Mouse (Mus musculus) heart, postnatal 0 days (tissue): ENCODE data around the gene D630045J12Rik. TPM values are rescaled to one million over a fixed set of nuclear protein-coding genes. Genes with fewer than 3 reads are reported as not detected.
A peak's percentile ranks its signal among the peaks of the same experiment; 100 is the strongest.

Source experiments
- ATAC-seq: fragments of 200-750 bp; cut with Nextera tagmentation; 2 replicates; pipeline ENCODE4 v1.8.0; 2017; ENCODE audit warnings: low read depth, moderate number of reproducible peaks, moderate library complexity; ENCODE audit not compliant: insufficient read depth
- DNase-seq: peaks from one replicate; pipeline ENCODE4 v3.0.0-alpha.2; 2016; ENCODE audit warnings: low spot score
- H3K27ac ChIP-seq: fragments of 300-500 bp; sonication (generic); 2 replicates; pipeline ENCODE4 v1.5.1; 2014; ENCODE audit warnings: low read depth, mild to moderate bottlenecking
- H3K27me3 ChIP-seq: fragments of 300-500 bp; sonication (generic); 2 replicates; pipeline ENCODE4 v1.6.1; 2014; ENCODE audit warnings: low read length, mixed read lengths; ENCODE audit not compliant: control insufficient read depth, insufficient read depth
- H3K36me3 ChIP-seq: fragments of 300-500 bp; sonication (generic); replicated peaks from 2 replicates; pipeline ENCODE4 v1.6.1; 2014; ENCODE audit warnings: low read length, mixed read lengths; ENCODE audit not compliant: control insufficient read depth, insufficient read depth
- H3K4me1 ChIP-seq: fragments of 300-500 bp; sonication (generic); 2 replicates; pipeline ENCODE4 v1.6.1; 2014; ENCODE audit warnings: antibody characterized with exemption; ENCODE audit not compliant: control insufficient read depth, insufficient read depth
- H3K4me2 ChIP-seq: fragments of 300-500 bp; sonication (generic); 2 replicates; pipeline ENCODE4 v1.6.1; 2014; ENCODE audit warnings: low read depth, mild to moderate bottlenecking, low read length, moderate library complexity
- H3K4me3 ChIP-seq: fragments of 300-500 bp; sonication (generic); 2 replicates; pipeline ENCODE4 v1.5.1; 2014; ENCODE audit warnings: low read depth, low read length
- H3K9ac ChIP-seq: fragments of 300-500 bp; sonication (generic); replicated peaks from 2 replicates; pipeline ENCODE4 v1.6.1; 2014; ENCODE audit warnings: low read depth, low read length, mixed read lengths
- H3K9me3 ChIP-seq: fragments of 300-500 bp; sonication (generic); replicated peaks from 2 replicates; pipeline ENCODE4 v1.6.1; 2016; ENCODE audit warnings: low read length; ENCODE audit not compliant: control insufficient read depth
- CTCF ChIP-seq: IDR thresholded peaks from 2 replicates; pipeline ENCODE4 v1.5.1; 2016; ENCODE audit warnings: antibody characterized with exemption, control low read depth, low read depth
- EP300 ChIP-seq: IDR thresholded peaks from 2 replicates; pipeline ENCODE4 v1.6.1; 2016; ENCODE audit warnings: antibody characterized with exemption, low read depth
- WGBS: fragments of 180-500 bp; shearing (Covaris S2); extraction: QIAGEN DNeasy Blood & Tissue Kit; methylation state at CpG from one replicate; pipeline ENCODE4 v1.1.7; 2014; 5-methylcytosine and 5-hydroxymethylcytosine counted together
- polyA plus RNA-seq: library from polyadenylated mRNA; unstranded; fragments of >200 nt; fragmentation: Nextera tagmentation; extraction: Ambion mirVana; gene quantifications from 2 replicates; pipeline ENCODE4 v1.2.1, GENCODE M21; 2015
- total RNA-seq: library from RNA; depleted of rRNA; stranded (reverse); fragments of >200 nt; gene quantifications from 2 replicates; pipeline ENCODE4 v1.2.3, GENCODE M21; 2014; ENCODE audit warnings: low replicate concordance; rRNA removed

Gene D630045J12Rik
- total and polyA plus RNA-seq, 2 experiments from 2014 or later: 0.29 to 2.8 TPM

- ATAC-seq: no peak
- TF ChIP-seq CTCF (no peak), EP300 (no peak)
- H3K9me3 ChIP-seq: no peaks in the 10 kb centered on the region
- H3K9ac ChIP-seq: no peak overlapping the region
- H3K4me1 ChIP-seq: no peaks in the 10 kb centered on the region
- H3K27me3 ChIP-seq: no peaks in the 10 kb centered on the region
- no peak overlapping the region for H3K4me2 ChIP-seq
- H3K36me3 ChIP-seq: no peaks in the 10 kb centered on the region
- H3K27ac ChIP-seq: no peak overlapping the region
- 77% methylated on average over 9 of the region's 9 CpGs for WGBS
- H3K4me3 ChIP-seq: no peak overlapping the region
- no peak for DNase-seq
These were observed 166.4 kb downstream of the D630045J12Rik start for GRCm38 (mm10) chr6:38087242-38088026.

GRCm38 (mm10) chr6:38083204-38083603, 170.6 kb downstream of the D630045J12Rik start:
- Histone ChIP-seq H3K4me2 (no peak overlapping the region), H3K36me3 (no peaks in the 10 kb centered on the region), H3K27ac (no peak overlapping the region), H3K9me3 (no peaks in the 10 kb centered on the region), H3K27me3 (no peaks in the 10 kb centered on the region), H3K4me1 (peaks cover 15% of the 10 kb centered on the region; the same call in 1 of the 2 replicates), H3K9ac (no peak overlapping the region), H3K4me3 (no peak overlapping the region)
- DNase-seq (no peak), ATAC-seq (no peak)
- 42% methylated on average over 4 of the region's 4 CpGs for WGBS
- TF ChIP-seq EP300: no peak
- TF ChIP-seq CTCF: no peak

- Histone ChIP-seq H3K4me2 (no peak overlapping the region), H3K4me3 (no peak overlapping the region), H3K9me3 (no peaks in the 10 kb centered on the region)
These were observed 172.0 kb downstream of the D630045J12Rik start for GRCm38 (mm10) chr6:38081727-38082341.

GRCm38 (mm10) chr6:38080364-38080763, 173.4 kb downstream of the D630045J12Rik start:
- 48% methylated on average over 4 of the region's 4 CpGs for whole genome bisulfite sequencing
- Histone ChIP-seq H3K4me3 (no peak overlapping the region), H3K27me3 (no peaks in the 10 kb centered on the region), H3K36me3 (no peaks in the 10 kb centered on the region), H3K4me2 (no peak overlapping the region), H3K4me1 (peaks cover 15% of the 10 kb centered on the region; the same call in 1 of the 2 replicates), H3K9ac (no peak overlapping the region), H3K9me3 (no peaks in the 10 kb centered on the region), H3K27ac (no peak overlapping the region)
- no peak for TF ChIP-seq EP300
- ATAC-seq (no peak), DNase-seq (no peak)

More at GRCm38 (mm10) chr6:38081727-38082341, 172.0 kb downstream of the D630045J12Rik start:
- H3K9ac ChIP-seq: no peak overlapping the region
- ATAC-seq: peak; percentile 70
- H3K27ac ChIP-seq: no peak overlapping the region
- peak; percentile 47 for DNase-seq
- peaks cover 15% of the 10 kb centered on the region; the same call in 1 of the 2 replicates for H3K4me1 ChIP-seq
- no peaks in the 10 kb centered on the region for H3K27me3 ChIP-seq
- WGBS: 44% methylated on average over 11 of the region's 11 CpGs
- TF ChIP-seq CTCF: no peak
- TF ChIP-seq EP300: no peak
- no peaks in the 10 kb centered on the region for H3K36me3 ChIP-seq

GRCm38 (mm10) chr6:38073592-38073991, 180.2 kb downstream of the D630045J12Rik start:
- ATAC-seq: no peak
- H3K4me2 ChIP-seq: no peak overlapping the region
- no peaks in the 10 kb centered on the region for H3K27me3 ChIP-seq
- 87% methylated on average over 3 of the region's 3 CpGs for WGBS
- no peak for DNase-seq
- peaks cover 8% of the 10 kb centered on the region for H3K4me1 ChIP-seq
- no peak overlapping the region for H3K27ac ChIP-seq
- no peak overlapping the region for H3K9ac ChIP-seq
- no peaks in the 10 kb centered on the region for H3K36me3 ChIP-seq
- H3K9me3 ChIP-seq: no peaks in the 10 kb centered on the region
- H3K4me3 ChIP-seq: no peak overlapping the region
- TF ChIP-seq EP300: no peak
- no peak for TF ChIP-seq CTCF

Other genes starting within 250 kb of the D630045J12Rik start
- 4.2 TPM in 1 of 2 replicates, not detected in the other for gene Svopl, start 207.0 kb downstream of the D630045J12Rik start, total RNA-seq
- gene Svopl, start 207.0 kb downstream of the D630045J12Rik start, polyA plus RNA-seq: 0.37 and 0.59 TPM in 2 replicates
- gene Tmem213, start 144.8 kb downstream of the D630045J12Rik start, total RNA-seq: not detected in 2 replicates
- gene Tmem213, start 144.8 kb downstream of the D630045J12Rik start, polyA plus RNA-seq: not detected in 2 replicates
- 0.04 TPM in 1 of 2 replicates, not detected in the other for gene Atp6v0a4, start 129.4 kb downstream of the D630045J12Rik start, total RNA-seq
- gene Atp6v0a4, start 129.4 kb downstream of the D630045J12Rik start, polyA plus RNA-seq: 0.04 and 0.12 TPM in 2 replicates
- 4.7 and 7.3 TPM in 2 replicates for gene Zc3hav1l, start 45.2 kb upstream of the D630045J12Rik start, total RNA-seq
- 2.2 TPM in 2 replicates for gene Zc3hav1l, start 45.2 kb upstream of the D630045J12Rik start, polyA plus RNA-seq
- gene Zc3hav1, start 100.6 kb upstream of the D630045J12Rik start, total RNA-seq: 19.2 and 28.9 TPM in 2 replicates
- gene Zc3hav1, start 100.6 kb upstream of the D630045J12Rik start, polyA plus RNA-seq: 8.2 and 9.1 TPM in 2 replicates
- 1.5 and 2.3 TPM in 2 replicates for gene Ttc26, start 127.5 kb upstream of the D630045J12Rik start, total RNA-seq
- 1.00 and 1.0 TPM in 2 replicates for gene Ttc26, start 127.5 kb upstream of the D630045J12Rik start, polyA plus RNA-seq
- gene Ubn2, start 179.9 kb upstream of the D630045J12Rik start, total RNA-seq: 14.6 and 16.5 TPM in 2 replicates
- 4.8 and 4.9 TPM in 2 replicates for gene Ubn2, start 179.9 kb upstream of the D630045J12Rik start, polyA plus RNA-seq